Mouse (Mus musculus) right cerebral cortex, adult 2 months (tissue): ENCODE measurements around the gene Ddost.

Source experiments
- DNase-seq, 2 experiments: peaks; one replicate each; pipeline ENCODE4 v3.0.0; 2021 to 2022; ENCODE audit warnings: low spot score in 2 of 2

Gene Ddost

GRCm38 (mm10) chr4:138304340-138305104 lies at the start of gene Ddost:
Gene Ddost (plus strand): TSS chr4:138304730.
- peak; percentile 98 for DNase-seq

- no peak for DNase-seq
These were observed 47.3 kb upstream of the Ddost start for GRCm38 (mm10) chr4:138257116-138257687.

DNA sequence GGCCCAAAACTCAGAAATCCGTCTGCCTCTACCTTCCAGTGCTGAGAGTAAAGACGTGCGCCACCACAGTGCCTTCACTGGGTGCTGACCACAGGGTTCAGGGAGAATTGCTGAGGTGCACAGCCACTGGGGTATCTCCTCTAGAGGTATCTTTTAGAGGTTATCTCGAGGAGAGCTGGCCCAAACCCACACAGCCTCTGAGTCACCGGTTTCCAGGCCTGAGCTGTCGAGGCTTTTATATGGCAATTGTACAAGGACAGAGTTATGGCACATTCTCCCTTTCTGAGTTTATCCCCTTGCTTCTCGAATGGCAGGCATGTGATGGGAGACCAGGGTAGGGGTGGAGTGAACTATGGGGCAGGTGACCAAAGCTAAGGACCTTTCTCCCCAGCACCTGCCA lies 45.9 kb upstream of the Ddost start:
- DNase-seq: no peak

- DNase-seq: no peak
These were observed 45.0 kb upstream of the Ddost start for GRCm38 (mm10) chr4:138259482-138259881.

DNA sequence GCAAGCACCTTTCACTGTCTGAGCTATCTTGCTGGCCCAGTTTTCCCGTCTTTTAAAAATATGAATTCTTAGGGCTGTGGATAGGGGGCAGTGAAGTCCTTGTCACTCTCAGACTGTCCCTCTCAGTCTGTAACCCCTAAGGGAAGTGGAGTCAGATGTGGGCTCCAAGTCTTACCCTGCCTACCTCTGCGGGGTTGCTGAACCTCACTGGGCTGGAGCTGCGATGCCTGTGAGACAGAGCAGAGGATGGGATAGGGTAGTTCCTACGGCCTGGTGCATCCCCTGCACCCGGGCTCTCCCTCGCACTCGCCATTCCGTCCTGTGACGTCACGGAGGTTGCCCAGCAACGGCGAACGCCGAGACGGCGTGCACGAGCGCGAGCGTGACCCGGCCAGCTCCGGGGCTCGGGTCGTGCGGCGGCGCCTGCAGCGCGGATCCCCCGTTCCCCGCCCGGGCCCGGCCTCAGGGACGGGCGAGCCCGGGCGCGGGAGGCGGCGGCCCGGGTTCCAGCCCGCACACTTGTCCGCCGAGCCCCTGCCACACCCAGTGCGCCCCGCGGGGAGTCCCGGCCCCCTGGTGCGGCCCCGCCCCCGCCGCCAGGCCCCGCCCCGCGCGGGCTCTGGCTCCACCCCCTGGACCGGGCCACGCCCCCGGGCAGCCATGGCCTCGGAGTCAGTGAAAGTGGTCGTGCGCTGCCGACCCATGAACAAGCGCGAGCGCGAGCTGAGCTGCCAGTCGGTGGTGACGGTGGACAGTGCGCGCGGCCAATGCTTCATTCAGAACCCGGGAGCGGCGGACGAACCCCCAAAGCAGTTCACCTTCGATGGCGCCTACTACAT lies 42.5 kb upstream of the Ddost start:
- DNase-seq: peak; percentile 90 to 93

DNA sequence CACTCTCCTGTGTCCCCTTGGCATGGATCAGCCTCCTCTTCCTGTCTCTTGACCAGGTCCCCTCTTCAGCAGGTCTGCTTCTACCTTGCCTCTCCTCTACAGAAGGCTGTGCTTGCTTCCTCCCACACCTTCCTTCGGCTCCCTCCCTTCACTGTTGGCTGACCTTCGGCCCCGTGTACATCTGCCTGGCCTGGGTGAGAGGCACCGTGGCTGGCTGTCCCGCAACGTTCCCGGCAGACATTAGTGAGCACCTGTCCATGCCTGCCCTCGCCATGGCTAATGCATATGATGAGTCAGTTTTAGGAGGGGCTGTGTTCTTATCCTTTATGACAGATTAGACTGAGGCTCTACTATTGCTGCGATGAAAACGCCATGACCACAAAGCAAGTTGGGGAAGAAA lies 36.7 kb upstream of the Ddost start:
- no peak for DNase-seq

DNA sequence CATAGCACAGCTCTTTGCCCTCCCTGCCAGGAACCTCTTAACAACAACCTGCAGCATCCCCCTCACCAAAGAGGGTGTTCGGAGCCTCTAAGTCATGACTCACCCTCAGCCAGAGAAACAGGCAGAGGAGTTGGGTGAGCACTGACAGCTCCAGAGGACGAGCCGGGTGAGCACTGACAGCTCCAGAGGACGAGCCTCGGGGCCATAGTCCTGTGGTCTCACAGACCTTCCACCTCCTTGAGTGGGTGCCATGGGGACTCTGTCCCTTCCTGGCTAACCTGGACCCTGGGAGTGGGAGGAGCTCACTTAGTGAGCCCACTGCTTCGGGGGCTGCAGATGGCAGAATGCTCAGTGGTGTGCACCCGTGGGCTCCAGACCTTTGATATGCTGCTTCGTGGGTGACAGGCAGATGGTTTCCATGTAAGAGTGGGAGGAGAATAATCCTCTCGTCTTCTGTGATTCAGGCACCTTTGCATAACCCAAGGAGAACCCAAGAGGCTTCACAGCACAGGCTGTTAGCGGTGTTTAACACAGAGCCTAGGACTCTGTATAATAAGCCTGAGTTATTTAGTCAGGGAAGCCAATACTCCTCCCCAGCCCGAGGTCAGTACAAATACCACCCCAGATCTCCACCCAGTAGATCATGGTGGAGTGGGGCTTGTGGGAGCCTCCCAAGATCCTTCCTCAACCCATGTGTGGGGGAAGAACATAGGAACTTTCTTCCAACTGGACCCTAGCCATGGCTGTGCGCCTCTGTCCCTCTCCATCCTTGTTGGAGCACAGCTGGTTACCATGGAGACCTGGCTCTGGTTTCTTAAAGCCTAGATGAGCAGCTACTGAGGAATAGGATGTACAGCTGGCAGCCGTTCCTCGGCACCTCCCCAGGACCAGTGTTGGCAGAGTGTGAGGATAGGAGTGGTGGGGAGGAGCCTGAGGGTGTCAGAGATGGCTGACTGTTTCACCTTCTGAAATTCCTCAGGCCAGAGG lies 32.2 kb upstream of the Ddost start:
- DNase-seq: peak; percentile 67 to 72

DNA sequence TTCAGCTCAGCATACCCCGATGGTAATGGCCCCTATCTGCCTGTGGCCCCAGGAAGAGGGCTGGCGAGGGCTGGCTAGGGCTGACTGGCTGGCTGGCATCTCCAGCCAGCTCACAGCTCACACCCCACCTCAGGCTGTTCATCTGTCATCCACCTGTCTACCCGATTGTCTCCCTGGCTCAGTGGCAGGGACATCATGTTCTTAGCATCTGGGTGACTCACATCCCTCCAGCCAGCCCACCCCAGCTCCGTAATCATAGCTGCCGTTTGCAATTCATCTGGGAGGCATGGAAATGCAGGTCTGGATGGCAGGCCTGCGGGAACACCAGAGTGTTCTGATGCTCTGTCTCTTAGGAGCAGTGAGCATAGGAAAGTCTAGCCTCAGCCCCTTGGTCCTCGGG lies 26.2 kb upstream of the Ddost start:
- DNase-seq: peak; percentile 56 to 59

DNA sequence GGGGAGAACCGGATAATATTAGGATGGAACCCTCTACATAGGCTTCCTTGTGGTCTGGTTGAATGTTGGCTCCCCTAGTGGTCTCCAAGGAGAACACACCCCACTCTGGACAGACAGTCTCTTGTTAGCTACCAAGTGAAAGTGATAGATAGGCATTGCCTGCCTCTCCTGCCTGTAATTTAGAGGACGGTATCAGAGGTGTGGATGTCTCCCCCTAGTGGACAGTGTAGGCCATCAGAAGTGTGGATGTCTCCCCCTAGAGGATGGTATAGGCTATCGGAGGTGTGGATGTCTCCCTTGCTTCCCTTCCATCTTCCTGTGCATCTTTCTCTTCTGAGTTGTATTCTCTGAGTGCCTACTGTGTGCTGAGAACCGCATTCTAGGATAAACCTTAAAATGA lies 21.7 kb upstream of the Ddost start:
- DNase-seq: peak; percentile 56 to 73

- no peak for DNase-seq
These were observed 18.1 kb upstream of the Ddost start for GRCm38 (mm10) chr4:138286411-138286810.

DNA sequence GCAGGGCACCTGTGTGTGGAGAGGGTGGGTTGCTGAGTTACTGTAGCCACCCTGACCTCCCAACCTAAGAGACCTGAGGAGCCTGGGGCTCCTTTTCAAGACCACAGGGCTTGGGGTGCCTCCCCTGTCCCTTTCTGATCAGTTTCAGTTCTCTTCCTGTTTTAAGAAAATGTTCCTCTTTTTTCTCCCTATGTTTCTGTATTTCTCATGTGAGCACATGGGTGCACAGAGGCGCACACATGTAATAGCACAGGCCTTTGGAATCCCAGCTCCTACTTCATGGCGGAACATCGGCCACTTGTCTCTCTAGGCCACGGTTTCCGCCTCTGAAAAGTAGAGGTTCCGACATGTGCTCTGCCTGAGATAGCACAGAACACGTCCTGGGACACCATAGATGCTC lies 15.8 kb upstream of the Ddost start:
- no peak for DNase-seq

- DNase-seq: no peak
These were observed 12.5 kb upstream of the Ddost start for GRCm38 (mm10) chr4:138292028-138292427.

GRCm38 (mm10) chr4:138293261-138293948 lies 11.1 kb upstream of the Ddost start:
- peak in 1 of 2 experiments; percentile 40 for DNase-seq

GRCm38 (mm10) chr4:138293949-138294550 lies 10.5 kb upstream of the Ddost start:
- no peak for DNase-seq

GRCm38 (mm10) chr4:138301271-138301780 lies 3.2 kb upstream of the Ddost start:
- DNase-seq: no peak

GRCm38 (mm10) chr4:138303011-138303410 lies 1.5 kb upstream of the Ddost start:
- DNase-seq: no peak

GRCm38 (mm10) chr4:138303742-138304141 lies 788 bp upstream of the Ddost start:
- no peak for DNase-seq

DNA sequence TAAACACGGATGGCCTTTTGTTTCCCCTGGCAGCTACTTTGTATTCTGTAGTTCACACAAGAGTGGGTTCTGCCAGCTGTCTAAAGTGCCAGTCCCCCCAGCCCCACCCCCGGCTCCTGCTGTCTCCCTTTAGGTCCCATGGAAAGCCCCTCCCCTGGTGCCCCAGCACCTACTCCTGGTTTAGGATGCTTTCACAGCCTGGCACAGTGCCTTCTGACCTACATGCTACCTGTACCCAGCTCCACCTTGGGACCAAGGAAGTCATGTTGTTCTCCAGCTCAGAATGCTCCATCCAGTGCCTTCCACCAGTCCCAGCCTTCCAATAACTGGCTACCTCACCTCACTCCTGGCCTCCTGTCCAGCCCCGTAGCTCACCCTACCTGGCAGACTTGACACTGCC lies 2.5 kb downstream of the Ddost start:
- DNase-seq: no peak

- peak in 1 of 2 experiments; percentile 55 for DNase-seq
These were observed 3.2 kb downstream of the Ddost start for GRCm38 (mm10) chr4:138307739-138308138.

DNA sequence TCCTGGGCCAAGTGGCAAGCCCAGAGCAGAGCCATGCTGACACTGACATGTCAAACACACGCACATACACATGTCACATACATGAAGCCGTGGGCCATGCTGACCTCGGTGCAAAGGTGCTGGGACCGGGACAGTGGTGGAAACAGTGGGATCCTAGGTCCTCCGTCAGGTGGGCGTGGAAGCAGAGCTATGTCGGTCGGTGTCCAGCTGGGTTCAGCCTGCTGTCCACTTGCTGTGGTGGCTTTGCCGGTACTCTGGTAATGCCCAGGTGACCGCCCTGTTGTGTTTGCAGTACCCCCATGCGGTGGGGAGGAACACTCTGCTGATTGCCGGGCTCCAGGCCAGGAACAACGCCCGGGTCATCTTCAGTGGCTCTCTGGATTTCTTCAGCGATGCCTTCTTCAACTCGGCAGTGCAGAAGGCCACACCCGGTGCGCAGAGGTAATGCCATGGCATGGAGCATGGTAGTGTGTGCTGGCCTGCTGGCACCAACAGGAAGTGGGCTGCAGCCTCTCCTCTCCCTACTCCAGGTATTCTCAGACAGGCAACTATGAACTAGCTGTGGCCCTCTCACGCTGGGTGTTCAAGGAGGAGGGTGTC lies 5.9 kb downstream of the Ddost start:
- DNase-seq: no peak
